Mouse (Mus musculus): Measurements from ENCODE around the gene Edc4.

Gene Edc4

GRCm38 (mm10) chr8:105942542-105942941 lies 61.9 kb downstream of the Edc4 start:
- DNase-seq (ENCODE audit: low spot score in 2 of 2) = no peak

GRCm38 (mm10) chr8:105943321-105943739 lies 62.6 kb downstream of the Edc4 start, which contains the start of gene Lcat:
Gene Lcat (minus strand): TSS chr8:105943382.
- DNase-seq (ENCODE audit: low spot score in 2 of 2) = no peak
